Mouse (Mus musculus) CD4-positive helper T cell, adult 2 months (primary cell): ENCODE measurements around the gene Rnf167.

Experiments
- DNase-seq: peaks from one replicate; pipeline ENCODE4 v3.0.0-alpha.2; 2012; ENCODE audit warnings: low read depth, missing footprints, low spot score

Rnf167 gene

DNA sequence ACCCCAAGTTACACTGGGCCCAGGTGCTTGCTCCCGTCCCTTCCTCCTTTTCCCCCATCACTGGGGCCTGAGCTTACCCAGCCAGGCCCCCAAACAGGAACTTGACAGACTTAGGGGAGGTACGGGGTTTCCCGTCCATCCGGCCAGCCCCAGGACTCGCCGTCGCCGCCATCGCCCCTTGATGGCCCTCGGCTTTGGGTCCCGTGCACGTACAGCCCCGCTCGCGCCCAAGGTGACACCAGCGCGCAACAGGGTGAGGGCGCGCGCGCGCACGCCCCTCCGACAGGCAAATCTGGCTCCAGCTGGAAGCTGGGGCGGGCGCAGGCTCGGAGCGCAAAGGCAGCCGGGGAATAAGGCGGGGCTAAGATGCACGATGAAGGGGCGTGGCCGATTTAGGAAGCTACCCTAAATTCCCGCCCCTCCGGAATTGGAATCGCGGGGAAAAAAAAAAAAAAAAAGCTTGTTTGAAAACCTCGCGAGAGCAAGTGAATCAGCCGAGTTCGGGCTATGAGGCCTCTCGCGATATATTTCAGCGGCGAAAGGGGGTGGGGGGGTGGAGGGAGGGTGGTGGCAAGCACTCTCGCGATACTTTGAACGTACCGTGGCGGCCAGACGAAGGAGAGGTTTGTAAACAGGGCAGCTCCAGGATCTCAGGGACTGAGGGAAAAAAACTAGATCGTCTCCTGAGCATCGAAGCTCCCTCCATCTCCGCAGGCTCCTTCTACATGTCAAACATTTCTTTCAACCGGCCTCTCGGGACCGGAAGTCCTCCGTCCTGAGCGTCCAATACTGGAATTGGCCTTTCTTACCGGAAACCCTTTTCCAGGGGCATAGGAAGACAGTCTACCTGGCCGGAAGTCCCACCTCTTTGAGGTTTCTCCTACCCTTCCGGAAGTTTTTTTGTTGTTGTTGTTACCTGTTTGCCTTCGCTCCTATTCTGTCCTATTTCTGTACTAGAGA lies at the start of gene Rnf167, which contains the start of gene Slc25a11:
Gene Rnf167, plus strand, starts transcription at position 545 of the 960 bp plus-strand sequence.
Gene Slc25a11, minus strand, starts transcription at position 789 of the 960 bp plus-strand sequence.
- peak; percentile 99 for DNase-seq

DNA sequence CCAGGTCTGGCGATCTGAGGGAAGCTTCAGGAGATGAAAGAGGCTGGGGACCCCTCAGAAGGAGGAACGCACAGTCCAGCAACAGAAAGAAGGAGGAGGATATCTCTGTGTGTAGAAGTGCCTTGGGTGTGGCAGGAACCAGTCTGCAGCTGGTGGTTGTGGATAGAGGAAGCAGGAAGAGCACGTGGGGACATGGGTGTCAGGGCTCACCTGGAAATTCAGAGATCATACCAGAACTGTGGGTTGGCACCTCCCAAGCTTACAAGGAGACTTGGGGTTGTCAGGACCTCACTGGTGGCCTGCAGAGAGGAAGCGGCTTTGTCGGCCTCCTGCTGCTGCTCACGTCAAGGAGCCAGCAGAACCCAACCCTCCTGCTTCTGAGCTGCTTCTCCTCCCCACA lies 49.7 kb upstream of the Rnf167 start:
- peak; percentile 77 for DNase-seq

DNA sequence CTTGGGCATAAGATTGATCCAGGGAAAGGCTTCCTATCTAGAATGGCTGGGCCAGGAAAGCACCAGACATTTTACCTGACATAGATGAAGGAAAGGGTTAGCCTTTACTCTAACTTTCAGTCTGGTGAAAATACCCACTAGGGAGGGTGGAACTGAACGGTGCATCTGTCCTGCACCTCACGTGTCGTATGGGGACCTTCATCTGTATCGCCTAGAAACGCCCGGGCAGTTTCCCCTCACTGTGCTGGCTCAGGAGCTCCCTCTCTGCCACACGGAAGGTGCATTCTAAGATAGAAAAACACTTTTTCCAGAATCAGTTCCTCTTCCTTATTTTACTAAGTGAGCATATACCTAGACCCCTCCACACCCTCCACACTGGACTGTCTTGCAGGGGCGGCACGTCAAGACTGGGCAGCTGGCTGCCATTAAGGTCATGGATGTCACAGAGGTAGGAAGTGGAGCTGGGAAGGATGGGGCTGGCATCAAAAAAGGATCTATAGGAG lies 48.5 kb upstream of the Rnf167 start:
- DNase-seq, result no peak

DNA sequence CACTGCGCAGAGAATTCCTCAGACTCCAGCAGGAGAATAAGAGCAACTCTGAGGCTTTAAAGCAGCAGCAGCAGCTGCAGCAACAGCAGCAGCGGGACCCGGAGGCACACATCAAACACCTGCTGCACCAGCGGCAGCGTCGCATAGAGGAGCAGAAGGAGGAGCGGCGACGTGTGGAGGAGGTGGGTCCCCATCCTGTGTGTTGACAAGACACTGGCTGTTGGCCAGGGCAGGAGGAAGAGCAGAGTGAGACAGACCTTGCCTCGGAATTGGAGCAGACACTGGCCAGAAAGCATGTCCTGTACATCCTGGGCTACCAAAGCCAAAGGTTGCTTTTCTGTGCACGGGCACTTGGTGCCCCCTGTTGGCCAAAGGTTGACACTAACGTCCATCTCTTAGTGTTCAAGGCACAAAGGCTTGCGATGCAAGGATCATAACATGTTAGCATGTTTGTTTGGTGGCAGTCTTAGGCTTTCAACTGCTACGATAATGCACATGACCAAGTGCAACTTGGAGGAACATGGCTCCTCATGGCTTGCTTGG lies 41.9 kb upstream of the Rnf167 start:
- DNase-seq, result peak; percentile 81

DNA sequence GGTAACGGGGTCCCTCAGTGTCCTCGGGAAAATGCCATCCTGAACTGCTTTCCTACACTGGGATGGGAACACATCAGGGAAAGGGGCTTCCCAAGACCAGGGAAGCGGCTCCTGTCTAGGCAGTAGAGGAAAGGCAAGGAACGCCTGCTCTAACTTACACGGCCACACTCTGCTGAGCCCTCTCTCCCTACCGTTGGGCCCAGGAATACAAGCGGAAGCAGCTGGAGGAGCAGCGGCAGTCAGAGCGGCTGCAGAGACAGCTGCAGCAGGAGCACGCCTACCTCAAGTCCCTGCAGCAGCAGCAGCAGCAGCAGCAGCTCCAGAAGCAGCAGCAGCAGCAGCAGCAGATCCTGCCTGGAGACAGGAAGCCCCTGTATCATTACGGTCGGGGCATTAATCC lies 40.3 kb upstream of the Rnf167 start:
- no peak for DNase-seq

DNA sequence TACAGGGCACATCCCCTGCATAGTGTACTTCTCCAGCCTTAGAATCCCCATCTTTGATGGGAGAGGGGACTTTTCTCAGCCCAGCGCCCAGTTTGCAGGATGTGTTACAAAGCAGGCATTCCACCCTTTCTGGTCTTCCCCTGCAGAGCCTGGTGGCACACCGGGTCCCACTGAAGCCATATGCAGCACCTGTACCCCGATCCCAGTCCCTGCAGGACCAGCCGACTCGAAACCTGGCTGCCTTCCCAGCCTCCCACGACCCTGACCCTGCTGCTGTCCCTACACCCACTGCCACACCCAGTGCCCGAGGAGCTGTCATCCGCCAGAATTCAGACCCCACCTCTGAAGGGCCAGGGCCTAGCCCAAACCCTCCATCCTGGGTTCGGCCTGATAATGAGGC lies 39.4 kb upstream of the Rnf167 start:
- DNase-seq, result no peak

DNA sequence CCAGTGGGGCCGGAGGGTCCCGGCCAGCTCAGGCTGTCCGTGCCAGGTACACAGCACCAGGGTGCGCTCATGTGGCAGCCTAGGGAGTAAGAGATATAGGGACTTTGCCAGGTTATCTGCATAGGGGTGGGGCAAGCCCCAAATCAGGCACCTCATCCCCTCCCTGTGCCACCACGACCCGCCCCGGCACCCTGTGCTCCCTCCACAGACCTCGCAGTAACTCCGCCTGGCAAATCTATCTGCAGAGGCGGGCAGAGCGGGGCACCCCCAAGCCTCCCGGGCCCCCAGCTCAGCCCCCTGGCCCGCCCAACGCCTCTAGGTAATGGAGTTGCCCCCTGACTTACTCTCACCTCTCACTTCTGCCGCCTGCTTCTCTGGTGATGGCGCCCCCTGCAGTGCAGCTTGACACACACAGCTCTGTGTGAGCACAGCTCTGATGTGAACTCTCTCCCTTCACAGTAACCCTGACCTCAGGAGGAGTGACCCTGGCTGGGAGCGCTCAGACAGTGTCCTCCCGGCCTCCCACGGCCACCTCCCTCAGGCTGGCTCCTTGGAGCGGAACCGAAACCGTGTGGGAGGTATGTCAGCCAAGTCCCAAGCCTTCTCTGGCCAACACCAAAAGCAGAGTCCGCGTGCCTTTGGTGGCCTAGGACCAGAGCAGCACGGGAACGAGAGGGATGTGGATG lies 38.5 kb upstream of the Rnf167 start:
- DNase-seq, result peak; percentile 33

DNA sequence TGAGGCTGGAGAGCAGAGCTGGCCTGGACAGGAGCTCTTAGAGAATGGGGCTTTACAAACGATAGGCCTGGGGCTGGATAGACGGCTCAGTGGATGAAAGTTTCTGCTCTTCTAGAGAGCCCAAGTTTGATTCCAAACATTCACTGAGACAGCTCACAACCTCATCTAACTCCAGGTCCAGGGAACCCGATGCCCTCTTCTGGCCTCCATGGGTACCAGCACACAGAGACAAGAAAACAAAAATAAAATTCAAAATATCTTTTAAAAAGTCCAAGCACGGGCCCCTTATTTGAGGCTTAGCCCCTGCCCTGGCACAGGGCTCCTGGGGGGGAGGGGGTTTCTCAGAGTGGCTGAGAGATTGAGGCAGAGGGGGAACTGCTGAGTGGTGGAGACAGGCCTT lies 36.3 kb upstream of the Rnf167 start:
- DNase-seq, result no peak

DNA sequence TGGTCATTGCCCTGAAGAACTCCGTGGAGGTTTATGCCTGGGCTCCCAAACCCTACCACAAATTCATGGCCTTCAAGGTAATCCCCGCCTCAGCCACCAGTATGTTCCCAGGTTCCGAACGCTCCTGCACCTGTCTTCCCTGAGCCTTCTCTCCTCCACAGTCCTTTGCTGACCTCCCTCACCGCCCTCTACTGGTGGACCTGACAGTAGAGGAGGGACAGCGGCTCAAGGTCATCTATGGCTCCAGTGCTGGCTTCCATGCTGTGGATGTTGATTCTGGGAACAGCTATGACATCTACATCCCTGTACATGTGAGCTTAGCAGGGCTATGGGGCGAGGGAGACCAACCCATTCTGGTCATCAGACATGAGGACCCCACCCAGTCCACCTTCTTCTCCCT lies 34.5 kb upstream of the Rnf167 start:
- no peak for DNase-seq

DNA sequence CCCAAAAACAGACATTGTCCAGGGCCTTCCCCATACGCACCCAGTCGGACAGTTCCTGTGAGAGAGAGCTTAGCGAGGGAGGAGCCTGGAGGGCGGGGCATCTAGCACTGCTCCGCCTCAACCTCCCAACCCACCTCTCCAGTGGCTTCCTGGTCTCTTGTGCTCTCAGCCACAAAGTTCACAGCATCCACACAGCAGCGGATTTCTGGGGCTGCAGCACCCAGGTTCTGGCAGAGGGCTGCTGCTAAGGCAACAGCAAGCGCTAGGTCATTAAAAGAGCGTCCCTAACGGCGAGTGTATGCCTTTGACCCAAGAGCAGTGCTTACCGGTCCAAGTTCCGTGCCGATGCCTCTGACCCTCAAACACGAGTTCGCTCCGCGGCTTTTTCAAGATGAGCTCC lies 32.0 kb upstream of the Rnf167 start:
- DNase-seq, result peak; percentile 90

DNA sequence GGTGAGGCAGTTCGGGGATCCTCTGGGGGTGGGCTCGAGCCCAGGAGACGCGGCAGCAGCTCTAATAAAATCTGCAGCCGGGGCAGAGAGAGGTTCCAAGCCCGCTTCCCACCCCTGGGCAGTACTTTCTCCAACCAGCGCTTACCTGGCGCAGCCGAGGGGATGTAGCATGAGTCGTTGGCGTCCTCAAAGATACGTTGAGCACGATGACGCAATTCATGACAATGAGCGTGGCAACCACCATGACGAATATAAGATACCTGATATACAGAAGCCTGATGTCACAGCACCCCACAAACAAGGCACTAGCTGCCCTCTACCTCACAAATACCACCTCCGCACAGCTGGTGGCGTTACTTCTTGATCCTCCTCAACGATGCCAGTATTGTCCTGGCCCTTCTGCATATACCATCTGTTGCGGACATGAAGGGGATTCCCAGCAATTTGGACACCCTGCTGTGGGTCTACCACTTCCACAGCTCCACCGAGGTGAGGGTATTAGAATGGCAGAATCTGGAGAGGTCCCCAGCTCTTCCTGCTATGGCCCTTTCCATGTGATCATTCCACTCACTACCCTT lies 31.4 kb upstream of the Rnf167 start, which contains the start of gene 4930544D05Rik:
Gene 4930544D05Rik, plus strand, starts transcription at position 333 of the 578 bp plus-strand sequence.
- DNase-seq, result peak; percentile 87

DNA sequence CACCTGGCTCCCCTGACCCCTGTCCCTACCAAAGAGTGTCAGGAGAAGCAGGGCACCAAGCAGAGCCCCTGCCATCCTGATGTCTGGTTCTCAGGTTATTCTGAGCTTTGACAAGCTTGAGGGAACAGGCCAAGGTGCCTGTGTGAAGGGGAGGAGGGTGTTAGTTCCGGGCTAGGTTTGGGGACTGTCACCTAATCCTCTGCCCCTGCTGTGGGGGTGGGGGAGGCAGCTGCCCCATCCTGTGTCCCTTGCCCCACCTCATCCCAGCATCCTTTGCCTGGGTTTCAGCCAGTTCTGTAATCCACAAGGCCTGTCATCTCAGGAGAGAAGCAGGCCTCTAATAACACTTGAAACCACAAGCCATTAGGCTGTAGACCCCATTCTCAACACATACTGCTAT lies 27.9 kb upstream of the Rnf167 start, which contains the start of gene Chrne:
Gene Chrne, minus strand, starts transcription at position 116 of the 400 bp plus-strand sequence.
- no peak for DNase-seq

DNA sequence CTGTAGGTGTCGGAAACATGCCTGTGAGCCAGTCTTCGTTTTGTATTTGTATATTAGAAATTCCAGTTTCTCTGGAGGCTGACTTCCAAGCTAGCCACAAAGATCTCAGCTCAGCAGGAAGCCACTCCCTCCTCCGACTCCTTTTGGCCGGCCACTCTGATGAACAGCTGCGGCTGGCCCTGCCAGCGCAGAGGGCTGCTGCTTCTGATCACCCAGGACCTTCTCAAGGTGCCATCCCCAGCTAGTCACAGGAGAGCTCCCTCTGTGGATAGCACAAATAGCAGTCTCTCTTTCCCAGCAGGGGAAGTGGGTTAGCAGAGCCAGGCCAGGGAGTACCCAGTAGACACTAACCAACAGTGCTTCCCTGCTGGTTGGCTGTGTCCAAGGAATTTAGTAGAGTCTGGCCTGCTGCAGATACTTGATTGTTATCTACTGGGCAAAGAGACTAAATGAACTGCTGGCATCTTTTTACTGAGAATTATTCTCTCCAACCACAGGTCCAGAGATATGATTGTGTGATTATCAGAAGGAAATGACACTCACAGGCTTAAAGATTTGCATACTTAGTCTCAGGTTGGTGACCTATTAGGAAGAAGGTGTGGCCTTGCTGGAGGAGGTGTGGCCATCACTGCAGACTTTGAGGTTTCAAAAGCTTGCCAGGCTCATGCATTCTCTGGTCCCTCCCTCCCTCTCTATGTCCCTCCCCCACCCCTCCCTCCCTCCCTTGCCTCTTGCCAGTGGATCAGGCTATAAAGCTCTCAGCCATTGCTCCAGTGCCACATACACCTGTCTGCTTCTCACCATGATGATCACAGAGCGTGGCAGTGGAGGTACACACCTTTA lies 24.8 kb upstream of the Rnf167 start:
- peak; percentile 78 for DNase-seq

DNA sequence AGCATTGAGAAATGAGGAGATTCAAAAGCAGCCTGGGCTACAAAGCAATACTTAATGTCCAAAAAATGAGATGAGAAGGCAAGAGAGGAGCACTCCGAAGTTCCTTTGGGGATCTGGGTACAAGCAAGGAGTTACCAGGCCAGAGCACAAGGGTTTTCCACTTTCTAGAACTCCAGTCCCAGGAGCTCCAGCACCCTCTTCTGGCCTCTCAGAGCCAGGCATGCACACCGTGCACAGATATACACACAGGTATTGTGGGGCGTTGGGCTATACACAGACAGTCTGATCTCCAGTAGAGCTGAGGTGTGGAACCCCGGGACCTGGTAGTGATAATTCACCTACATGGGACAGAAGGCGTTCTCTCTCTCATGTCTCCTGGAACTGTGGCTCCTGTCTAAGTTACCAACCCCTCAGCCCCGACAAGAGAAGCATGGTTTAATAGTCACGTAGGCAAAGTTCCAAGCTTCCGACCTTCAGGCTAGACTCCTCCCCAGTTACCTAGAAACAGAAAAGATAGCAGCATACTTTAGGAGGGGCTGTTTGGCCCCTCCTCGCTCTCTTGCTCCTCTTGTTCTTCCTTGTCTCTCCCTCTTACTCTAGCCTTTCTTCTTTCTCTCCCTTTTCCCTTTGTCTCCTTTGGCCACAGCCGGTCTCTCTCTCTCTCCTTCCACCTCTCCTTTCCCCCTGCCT lies 23.8 kb upstream of the Rnf167 start:
- DNase-seq, result no peak

DNA sequence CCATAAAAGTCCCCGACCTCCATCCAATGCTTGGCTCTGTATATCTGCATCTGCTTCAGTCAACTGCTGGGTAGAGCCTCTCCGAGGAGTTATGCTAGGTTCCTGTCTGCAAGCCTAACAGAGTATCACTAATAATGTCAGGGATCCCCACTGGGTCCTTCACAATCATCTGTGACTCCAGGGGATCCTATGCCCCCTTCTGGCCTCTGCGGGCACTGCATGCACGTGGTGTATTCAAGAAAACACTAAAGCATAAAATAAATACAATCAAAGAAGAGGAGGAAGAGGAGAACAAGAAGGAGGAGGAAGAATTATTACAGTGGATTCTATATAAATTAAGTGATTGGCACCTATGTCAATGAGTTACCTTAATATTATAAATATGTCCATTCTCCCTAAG lies 21.6 kb upstream of the Rnf167 start:
- peak; percentile 66 for DNase-seq

DNA sequence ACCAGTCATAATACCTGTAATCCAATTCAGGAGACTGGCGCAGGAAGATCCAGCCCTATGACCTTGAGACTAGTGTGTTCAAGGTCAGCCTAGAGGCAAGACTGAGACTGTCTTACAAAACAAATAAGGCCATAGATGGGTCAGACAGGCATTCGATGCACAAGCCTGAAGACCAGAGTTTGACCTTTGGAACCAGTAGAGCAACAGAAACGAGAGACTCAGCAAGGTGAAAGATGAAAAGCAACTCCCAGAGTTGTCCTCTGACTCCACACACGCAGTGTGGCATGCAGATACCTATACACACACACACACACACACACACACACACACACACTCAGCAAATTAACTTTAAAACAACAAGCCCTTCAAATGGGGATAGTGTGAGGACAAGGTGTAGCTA lies 20.2 kb upstream of the Rnf167 start:
- DNase-seq, result no peak

DNA sequence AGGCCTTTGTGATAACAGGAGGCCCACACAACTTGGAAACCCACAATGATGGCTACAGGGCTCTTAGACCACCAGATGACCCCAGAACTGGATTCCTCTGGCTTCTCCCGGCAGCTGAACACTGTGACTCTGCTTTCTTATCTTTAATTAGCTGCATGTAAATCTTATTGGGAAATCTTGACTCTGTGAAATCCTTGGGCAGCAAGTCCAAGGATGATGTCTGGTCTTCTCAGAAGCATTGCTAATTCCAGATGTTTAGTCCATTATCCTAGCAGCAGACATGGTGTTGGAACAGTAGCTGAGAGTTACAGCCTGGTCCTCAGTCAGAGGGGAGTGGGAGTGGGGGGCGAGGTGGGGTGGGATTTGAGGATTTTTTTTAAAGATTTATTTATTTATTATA lies 18.6 kb upstream of the Rnf167 start:
- no peak for DNase-seq

DNA sequence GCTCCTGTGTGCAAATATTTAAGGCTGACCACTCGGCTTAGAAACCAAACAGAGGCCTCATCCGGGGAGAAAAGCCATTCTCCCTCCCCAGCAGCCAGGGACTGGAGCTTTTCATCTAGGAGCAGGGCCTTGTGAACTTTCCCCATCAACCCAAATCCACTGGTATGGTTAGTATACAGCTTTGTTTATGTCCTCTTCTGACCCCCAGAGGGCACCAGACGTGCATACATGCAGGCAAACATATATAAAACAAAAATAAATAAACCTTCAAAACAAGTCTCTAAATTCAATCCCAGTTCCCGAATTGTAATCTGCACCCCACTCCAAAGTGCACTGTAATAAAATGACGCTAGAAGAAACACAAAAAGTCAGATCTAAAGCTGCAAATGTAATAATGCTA lies 17.5 kb upstream of the Rnf167 start:
- DNase-seq, result peak; percentile 65

DNA sequence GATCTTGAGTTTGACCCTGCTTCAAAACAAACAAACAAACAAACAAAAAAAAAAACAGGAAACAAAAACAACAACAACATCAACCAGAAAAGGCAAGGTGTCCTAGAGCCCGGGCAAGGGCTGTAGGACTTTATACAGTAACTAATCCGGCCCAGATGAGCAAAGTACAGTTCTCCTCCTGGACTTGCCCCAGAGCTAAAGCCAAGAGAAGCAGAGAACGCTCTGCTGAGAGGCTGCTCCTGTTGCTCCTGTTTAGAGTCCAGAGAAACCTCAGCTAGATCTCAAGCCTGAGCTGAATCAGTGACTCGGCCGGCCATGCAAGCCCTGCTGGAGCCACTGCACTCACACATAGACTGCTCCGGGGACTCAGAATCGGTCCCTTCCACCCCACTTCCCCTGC lies 16.9 kb upstream of the Rnf167 start:
- DNase-seq, result no peak

DNA sequence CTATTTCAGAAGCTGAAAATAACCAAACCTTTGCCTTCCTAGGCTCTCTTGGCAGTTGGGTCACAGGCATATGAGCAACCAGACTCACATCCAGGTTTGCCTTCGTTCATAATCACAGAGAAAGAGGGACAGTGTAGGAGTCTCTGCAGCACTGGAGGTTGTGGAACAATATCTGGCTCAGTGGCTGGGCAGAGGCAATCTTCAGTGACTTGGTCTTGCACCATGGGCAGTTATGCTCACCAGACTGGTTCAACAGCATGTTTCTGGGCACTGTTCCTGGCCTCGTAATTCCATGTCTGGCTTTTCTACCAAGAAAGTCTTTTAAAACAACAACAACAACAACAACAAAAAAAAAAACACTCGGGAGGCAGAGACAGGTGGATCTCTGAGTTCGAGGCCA lies 11.4 kb upstream of the Rnf167 start:
- DNase-seq, result no peak
